Mouse (Mus musculus) lung, embryonic 16.5 days (tissue): ENCODE measurements around the gene Adam12. TPM values are rescaled to one million over a fixed set of nuclear protein-coding genes. Genes with fewer than 3 reads are reported as not detected.

ENCODE experiments used
- ATAC-seq: fragments of 200-750 bp; cut with Nextera tagmentation; 2 replicates; pipeline ENCODE4 v1.8.0; 2017; ENCODE audit warnings: low read depth, mild to moderate bottlenecking, moderate library complexity
- H3K27ac ChIP-seq: fragments of 300-500 bp; sonication (generic); 2 replicates; pipeline ENCODE4 v1.5.1; 2014; ENCODE audit warnings: mild to moderate bottlenecking, control low read depth, low read length
- H3K27me3 ChIP-seq: fragments of 300-500 bp; sonication (generic); 2 replicates; pipeline ENCODE4 v1.6.1; 2014; ENCODE audit warnings: low read depth, low read length, mixed read lengths; ENCODE audit not compliant: control insufficient read depth, insufficient read depth
- H3K36me3 ChIP-seq: fragments of 300-500 bp; sonication (generic); 2 replicates; pipeline ENCODE4 v1.6.1; 2014; ENCODE audit warnings: low read length; ENCODE audit not compliant: control insufficient read depth, insufficient read depth
- H3K4me1 ChIP-seq: fragments of 300-500 bp; sonication (generic); replicated peaks from 2 replicates; pipeline ENCODE4 v1.6.1; 2014; ENCODE audit warnings: low read length, mixed read lengths; ENCODE audit not compliant: control insufficient read depth, insufficient read depth
- H3K4me2 ChIP-seq: fragments of 300-500 bp; sonication (generic); 2 replicates; pipeline ENCODE4 v1.6.1; 2014; ENCODE audit warnings: low read depth, low read length, control low read depth
- H3K4me3 ChIP-seq: fragments of 300-500 bp; sonication (generic); 2 replicates; pipeline ENCODE4 v1.5.1; 2014; ENCODE audit warnings: mild to moderate bottlenecking, low read length, control low read depth
- H3K9ac ChIP-seq: fragments of 300-500 bp; sonication (generic); 2 replicates; pipeline ENCODE4 v1.6.1; 2014; ENCODE audit warnings: low read length, control low read depth
- H3K9me3 ChIP-seq: fragments of 300-500 bp; sonication (generic); 2 replicates; pipeline ENCODE4 v1.6.1; 2016; ENCODE audit warnings: low read length; ENCODE audit not compliant: control insufficient read depth
- WGBS: fragments of 180-500 bp; shearing (Covaris S2); extraction: QIAGEN DNeasy Blood & Tissue Kit; methylation state at CpG from one replicate; pipeline ENCODE4 v1.1.7; 2014; 5-methylcytosine and 5-hydroxymethylcytosine counted together
- polyA plus RNA-seq: library from polyadenylated mRNA; unstranded; fragments of >200 nt; fragmentation: Nextera tagmentation; extraction: Ambion mirVana; gene quantifications from 2 replicates; pipeline ENCODE4 v1.2.1, GENCODE M21; 2015

Adam12 gene
- polyA plus RNA-seq, 1 experiment from 2014 or later, result 15.3 TPM

DNA sequence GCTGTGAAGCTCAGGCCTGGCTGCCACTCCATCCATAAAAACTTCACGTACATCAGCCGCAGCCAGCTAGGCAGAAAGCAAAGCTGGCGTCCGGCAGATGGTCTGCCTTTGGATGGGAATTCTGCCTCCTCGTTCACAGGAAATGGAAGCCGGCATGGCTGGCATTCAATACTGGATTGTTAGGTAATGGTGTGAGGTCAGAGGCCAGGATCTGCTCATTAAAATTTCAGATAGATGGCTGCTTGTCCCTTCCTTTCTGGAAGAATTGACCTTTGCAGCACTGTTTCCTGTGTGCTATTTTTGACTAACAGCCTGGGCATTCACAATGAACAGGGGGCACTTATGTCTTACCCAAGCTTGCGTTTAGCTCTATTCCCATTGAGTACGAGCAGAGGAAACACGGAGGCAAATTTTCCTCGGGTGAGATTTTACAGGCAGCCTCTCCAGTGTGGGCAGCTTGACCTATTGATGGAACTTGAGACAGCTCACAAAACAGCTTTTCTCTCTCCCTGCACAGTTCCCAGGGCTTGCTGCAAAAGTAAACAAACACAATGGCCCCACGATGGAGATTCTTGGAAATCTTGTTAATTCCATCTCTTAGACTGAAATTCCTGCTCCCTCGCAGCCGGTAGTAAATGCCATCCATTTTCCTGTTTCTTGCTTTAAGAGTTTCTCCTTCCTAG is 4.0 kb downstream of the Adam12 start:
- Histone ChIP-seq H3K36me3 (no peaks in the 10 kb centered on the region), H3K4me1 (peaks cover 35% of the 10 kb centered on the region), H3K4me3 (no peak overlapping the region), H3K27me3 (no peaks in the 10 kb centered on the region), H3K4me2 (no peak overlapping the region), H3K27ac (peak overlapping the region; percentile 76), H3K9ac (no peak overlapping the region), H3K9me3 (no peaks in the 10 kb centered on the region)
- WGBS, result 16% methylated on average over 13 of the region's 13 CpGs
- peak; percentile 36 for ATAC-seq

DNA sequence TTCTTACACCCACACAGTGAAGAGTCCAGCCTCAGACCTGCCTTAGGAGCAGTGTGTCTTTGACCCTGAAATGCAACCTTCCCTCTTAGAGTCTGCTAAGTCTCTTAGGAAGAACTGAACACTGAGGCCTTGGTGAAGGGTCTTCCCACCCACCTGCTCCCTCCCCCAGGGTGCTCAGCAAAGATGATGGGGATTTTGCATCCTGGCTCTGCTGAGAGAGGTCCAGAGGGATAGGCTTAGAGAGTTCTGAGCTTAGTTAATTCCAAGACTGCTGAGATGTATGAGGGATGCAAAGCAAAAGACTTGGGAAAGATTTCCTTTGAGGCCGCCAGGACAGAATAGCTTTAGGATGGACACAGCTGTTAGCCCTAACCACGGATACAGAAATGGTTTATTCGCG is 4.8 kb downstream of the Adam12 start:
- Histone ChIP-seq H3K4me3 (no peak overlapping the region), H3K27ac (peak overlapping the region; percentile 76), H3K4me1 (peaks cover 41% of the 10 kb centered on the region), H3K36me3 (no peaks in the 10 kb centered on the region), H3K4me2 (no peak overlapping the region), H3K9ac (no peak overlapping the region), H3K27me3 (no peaks in the 10 kb centered on the region), H3K9me3 (no peaks in the 10 kb centered on the region)
- ATAC-seq, result no peak
- WGBS, result 67% methylated on average over 4 of the region's 4 CpGs

DNA sequence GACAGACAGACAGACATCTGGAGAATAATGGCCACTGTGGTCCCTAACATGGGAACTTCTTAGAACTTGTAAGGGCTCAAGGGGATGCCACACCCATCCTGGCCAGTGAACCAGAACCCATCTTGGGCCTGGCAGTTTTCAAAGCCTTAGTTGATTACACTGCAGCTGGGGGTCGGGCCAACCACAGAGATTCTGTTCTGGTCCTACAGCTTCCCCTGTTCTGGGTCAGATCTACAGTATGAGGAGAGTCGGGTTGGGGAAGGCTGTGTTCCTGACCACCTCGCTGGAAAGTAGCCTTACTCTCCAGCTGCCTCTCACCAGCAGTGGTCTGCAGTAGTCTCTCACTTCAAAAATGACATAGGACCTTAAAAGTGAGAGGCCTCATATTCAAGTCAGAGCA is 5.7 kb downstream of the Adam12 start:
- Histone ChIP-seq H3K4me2 (no peak overlapping the region), H3K9ac (no peak overlapping the region), H3K27me3 (no peaks in the 10 kb centered on the region), H3K9me3 (no peaks in the 10 kb centered on the region), H3K36me3 (no peaks in the 10 kb centered on the region), H3K4me3 (no peak overlapping the region), H3K27ac (no peak overlapping the region), H3K4me1 (peaks cover 36% of the 10 kb centered on the region)
- WGBS, result 74% methylated on average over 3 of the region's 3 CpGs
- ATAC-seq, result no peak

DNA sequence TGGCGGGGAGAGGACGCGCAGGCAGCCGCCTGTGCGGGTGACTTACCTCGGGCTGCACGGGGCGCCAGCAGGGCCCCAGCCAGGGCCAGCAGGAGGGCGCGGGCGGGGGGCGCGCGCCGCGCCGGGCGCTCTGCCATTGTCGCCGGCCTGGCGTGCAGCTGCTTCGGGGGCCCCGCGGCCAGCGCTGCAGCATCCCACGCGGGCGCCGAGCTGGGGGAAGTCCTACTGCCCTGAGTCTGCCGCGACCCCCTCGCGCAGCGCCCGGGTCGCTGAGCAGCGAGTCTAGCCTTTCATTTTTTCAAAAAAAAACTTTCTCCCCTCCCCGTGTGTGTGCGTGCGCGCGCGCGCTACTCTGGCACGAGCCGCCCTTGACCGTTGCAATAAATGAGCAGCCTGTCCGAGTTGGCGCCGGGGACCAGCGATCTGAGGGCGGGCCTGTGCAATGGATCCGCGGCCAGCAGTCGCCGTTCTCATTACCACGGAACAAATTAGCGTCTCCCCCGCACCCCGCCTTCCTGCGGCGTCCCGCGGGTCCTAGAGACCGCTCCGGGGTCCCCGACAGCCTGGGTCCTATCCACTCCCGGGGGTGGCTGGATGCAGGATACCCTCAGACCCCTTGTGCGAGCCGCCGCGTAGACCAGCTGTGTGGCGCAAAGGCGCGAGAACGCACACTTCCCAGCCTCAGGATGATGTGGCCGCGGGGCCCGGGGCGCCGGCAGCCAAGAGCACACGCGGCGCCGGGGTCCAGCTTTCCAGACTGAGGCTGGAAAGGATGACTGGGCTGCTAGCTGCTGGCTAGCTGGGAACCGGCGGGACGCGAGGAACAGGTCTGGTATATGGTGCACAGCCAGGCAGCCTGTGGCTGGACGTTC is 7.0 kb downstream of the Adam12 start:
- Histone ChIP-seq H3K27me3 (no peaks in the 10 kb centered on the region), H3K36me3 (no peaks in the 10 kb centered on the region), H3K4me3 (peak overlapping the region; percentile 75), H3K9ac (peak overlapping the region; percentile 82), H3K9me3 (no peaks in the 10 kb centered on the region), H3K4me1 (peaks cover 38% of the 10 kb centered on the region), H3K27ac (peak overlapping the region; percentile 89), H3K4me2 (peak overlapping the region; percentile 84)
- ATAC-seq, result peak; percentile 75
- WGBS, result under 1% methylated on average over 85 of the region's 90 CpGs

DNA sequence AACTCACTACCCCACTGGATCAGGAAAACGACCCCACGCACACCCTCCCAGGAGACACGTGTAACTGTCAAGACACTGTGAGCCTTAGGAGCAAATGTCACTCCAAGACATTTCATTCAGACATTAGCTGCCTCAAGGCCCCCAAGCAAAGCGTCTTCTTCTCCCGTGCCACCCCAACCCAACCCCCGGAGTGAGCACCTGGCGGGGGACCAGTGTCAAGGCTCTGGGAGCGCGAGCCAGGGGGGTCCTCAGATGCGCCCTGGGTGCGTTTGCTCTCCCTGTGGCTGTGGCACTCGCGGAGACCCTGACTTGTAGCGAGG is 7.6 kb downstream of the Adam12 start:
- Histone ChIP-seq H3K9me3 (no peaks in the 10 kb centered on the region), H3K4me1 (peaks cover 38% of the 10 kb centered on the region), H3K9ac (peak overlapping the region; percentile 82), H3K4me2 (peak overlapping the region; percentile 84), H3K27ac (peak overlapping the region; percentile 89), H3K4me3 (peak overlapping the region; percentile 75), H3K36me3 (no peaks in the 10 kb centered on the region), H3K27me3 (no peaks in the 10 kb centered on the region)
- ATAC-seq, result no peak
- WGBS, result under 1% methylated on average over 14 of the region's 14 CpGs

DNA sequence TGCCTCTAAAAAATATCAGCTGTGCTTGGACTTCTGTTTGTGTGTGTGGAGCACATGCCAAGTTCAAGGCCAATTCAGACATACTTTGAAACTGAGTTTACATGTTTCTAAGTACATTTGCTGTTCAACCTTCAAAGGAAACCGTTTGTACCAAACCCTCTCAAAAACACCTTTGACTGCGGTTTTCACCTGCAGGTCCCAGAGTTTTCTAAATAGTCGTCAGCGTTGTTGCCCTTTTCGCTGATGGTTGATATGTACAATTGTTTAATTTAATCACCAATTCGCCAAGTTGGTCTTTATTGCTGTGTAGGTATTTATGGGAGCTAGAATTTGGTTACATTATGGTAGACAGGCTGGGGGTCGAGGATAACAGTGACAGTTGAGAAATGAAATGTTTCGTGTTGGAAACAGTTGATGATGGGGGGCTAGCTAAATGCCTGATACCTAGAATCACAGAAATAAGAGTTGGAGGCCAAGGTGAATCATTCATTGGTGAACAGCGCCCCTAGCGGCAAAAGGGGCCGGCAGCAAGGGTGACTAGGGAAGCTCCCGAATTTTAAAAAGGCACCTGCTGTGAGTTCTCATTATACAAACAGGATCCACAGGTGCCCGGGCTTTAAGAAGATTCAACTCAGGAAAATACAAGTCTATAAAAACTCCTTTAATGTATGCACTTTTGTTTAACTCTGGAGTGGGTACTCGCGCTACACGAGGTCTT is 8.3 kb downstream of the Adam12 start:
- H3K9ac ChIP-seq, result peak overlapping the region; percentile 82; the same call in 1 of the 2 replicates
- H3K27ac ChIP-seq, result peak overlapping the region; percentile 89
- ATAC-seq, result no peak
- H3K9me3 ChIP-seq, result no peaks in the 10 kb centered on the region
- WGBS, result 19% methylated on average over 16 of the region's 16 CpGs
- H3K4me2 ChIP-seq, result peak overlapping the region; percentile 84
- no peaks in the 10 kb centered on the region for H3K27me3 ChIP-seq
- H3K36me3 ChIP-seq, result no peaks in the 10 kb centered on the region
- peak overlapping the region; percentile 75 for H3K4me3 ChIP-seq
- H3K4me1 ChIP-seq, result peaks cover 36% of the 10 kb centered on the region

DNA sequence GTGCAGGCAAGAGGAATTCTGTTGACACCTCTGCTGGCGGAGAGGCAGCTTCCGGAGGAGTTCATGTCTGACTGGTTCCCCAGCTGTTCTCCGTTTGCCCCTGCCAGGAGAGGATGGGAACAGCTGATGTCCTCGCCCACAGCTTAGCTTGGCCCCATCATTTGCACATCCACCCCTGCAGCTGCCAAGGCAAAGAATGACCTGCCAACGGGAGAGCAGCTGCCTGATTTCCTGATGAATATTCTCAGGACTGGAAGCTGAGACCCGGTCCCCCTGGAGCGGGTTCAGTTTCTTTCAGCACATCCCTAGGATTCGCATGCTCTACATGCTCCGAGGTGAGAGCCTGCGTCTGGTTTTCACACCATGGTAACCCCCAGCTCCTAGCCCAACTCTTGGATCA is 24.0 kb downstream of the Adam12 start:
- H3K4me3 ChIP-seq, result no peak overlapping the region
- no peaks in the 10 kb centered on the region for H3K27me3 ChIP-seq
- H3K4me1 ChIP-seq, result no peaks in the 10 kb centered on the region; the same call in 1 of the 2 replicates
- no peak overlapping the region for H3K4me2 ChIP-seq
- no peak overlapping the region for H3K9ac ChIP-seq
- no peaks in the 10 kb centered on the region; the same call in 1 of the 2 replicates for H3K36me3 ChIP-seq
- H3K27ac ChIP-seq, result no peak overlapping the region
- WGBS, result 45% methylated on average over 10 of the region's 10 CpGs
- ATAC-seq, result peak; percentile 26; the same call in 1 of the 2 replicates
- no peaks in the 10 kb centered on the region for H3K9me3 ChIP-seq

DNA sequence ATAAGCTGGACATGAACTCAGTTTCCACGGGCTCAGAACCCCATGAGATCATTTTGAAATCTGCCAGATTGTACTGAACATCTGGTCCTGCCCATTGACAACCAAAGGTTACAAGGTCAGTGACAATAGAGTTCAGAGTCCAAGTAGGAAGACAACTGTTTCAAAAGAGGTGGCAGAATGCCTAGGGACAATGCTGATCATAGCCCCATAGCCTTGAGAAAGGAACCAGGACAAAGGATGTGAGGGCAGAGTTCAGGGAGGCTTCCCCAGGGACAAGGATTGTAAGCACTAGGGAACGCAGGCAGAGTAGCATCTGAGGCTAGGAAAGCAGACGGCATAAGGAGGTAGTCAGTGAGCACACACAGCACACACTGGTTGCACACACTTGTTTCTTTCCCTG is 38.9 kb downstream of the Adam12 start:
- Histone ChIP-seq H3K36me3 (no peaks in the 10 kb centered on the region), H3K27me3 (no peaks in the 10 kb centered on the region), H3K4me3 (no peak overlapping the region), H3K27ac (no peak overlapping the region), H3K4me1 (peaks cover 21% of the 10 kb centered on the region), H3K9ac (no peak overlapping the region), H3K9me3 (no peaks in the 10 kb centered on the region), H3K4me2 (no peak overlapping the region)
- 65% methylated on average over 3 of the region's 3 CpGs for WGBS
- no peak for ATAC-seq

DNA sequence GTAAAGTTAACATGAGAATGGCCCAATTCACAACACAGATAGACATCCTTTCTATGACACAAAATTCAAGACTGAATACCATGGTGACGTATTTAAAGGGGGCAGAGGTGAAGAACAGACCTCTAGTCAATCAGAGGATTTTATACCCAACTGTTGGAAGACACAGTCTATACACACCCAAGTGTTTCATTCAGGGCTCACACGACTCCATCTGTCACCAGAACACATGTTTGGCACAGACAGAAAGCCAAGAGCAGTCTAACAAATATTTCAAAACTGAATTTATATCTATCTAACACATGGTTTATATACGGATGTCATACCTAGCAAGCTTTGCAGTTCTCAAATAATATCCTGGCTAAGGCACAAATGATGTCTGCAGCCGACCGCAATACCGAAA is 41.8 kb downstream of the Adam12 start:
- ATAC-seq, result 0 out of 2 replicates have a peak, but pooled peaks have one; percentile 18
- Histone ChIP-seq H3K36me3 (peaks cover 3% of the 10 kb centered on the region), H3K4me2 (no peak overlapping the region), H3K4me3 (no peak overlapping the region), H3K4me1 (peaks cover 23% of the 10 kb centered on the region), H3K27me3 (no peaks in the 10 kb centered on the region), H3K9me3 (no peaks in the 10 kb centered on the region), H3K27ac (no peak overlapping the region), H3K9ac (no peak overlapping the region)
- 59% methylated on average over 6 of the region's 6 CpGs for WGBS
